Mouse (Mus musculus): Measurements from ENCODE around the gene Sema4d. TPM values are rescaled to one million over a fixed set of nuclear protein-coding genes. Genes with fewer than 3 reads are reported as not detected.

Sema4d gene
- total RNA-seq, 1 experiment from 2014 or later = 22.0 TPM

DNA sequence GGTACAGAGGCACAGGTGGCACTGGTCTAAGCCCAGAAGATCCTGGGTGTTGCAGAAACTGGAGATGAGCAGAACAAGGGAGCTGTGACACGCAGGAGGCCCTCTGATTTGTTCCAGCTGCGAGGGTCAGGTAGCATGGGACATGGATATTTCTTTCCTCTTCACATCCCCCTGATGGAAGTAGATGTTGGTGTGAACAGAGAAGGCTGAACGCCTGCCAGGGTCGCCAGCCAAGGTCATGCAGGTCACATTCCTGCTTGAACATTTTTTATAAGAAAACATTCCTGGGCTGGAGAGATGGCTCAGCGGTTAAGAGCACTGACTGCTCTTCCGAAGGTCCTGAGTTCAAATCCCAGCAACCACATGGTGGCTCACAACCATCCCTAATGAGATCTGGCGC, 66.2 kb downstream of the Sema4d start:
- DNase-seq = no peak

GRCm38 (mm10) chr13:51725926-51726574, 67.5 kb downstream of the Sema4d start:
- no peak for DNase-seq

GRCm38 (mm10) chr13:51725446-51725845, 68.1 kb downstream of the Sema4d start:
- no peak for DNase-seq

GRCm38 (mm10) chr13:51724566-51724965, 69.0 kb downstream of the Sema4d start:
- DNase-seq = no peak

DNA sequence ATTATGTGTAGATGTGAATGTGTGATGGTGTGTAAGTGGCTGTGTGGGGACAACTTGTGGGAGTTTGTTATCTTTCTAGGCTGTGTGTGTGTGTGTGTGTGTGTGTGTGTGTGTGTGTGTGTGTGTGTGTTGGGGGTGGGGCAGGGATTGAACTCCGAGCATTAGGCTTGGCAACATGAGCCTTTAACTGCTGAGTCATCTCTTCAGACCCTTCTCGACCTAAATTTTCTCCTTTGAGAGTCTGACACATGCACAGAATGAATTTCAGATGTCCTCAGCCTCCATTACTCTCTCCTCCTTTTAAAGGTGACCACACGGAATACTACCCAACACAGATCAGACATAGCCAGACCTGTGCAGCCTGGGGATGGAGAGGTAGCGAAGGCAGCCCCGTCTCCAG, 70.4 kb downstream of the Sema4d start:
- no peak for DNase-seq

- DNase-seq = no peak
These were observed 73.0 kb downstream of the Sema4d start for GRCm38 (mm10) chr13:51720556-51720955.

DNA sequence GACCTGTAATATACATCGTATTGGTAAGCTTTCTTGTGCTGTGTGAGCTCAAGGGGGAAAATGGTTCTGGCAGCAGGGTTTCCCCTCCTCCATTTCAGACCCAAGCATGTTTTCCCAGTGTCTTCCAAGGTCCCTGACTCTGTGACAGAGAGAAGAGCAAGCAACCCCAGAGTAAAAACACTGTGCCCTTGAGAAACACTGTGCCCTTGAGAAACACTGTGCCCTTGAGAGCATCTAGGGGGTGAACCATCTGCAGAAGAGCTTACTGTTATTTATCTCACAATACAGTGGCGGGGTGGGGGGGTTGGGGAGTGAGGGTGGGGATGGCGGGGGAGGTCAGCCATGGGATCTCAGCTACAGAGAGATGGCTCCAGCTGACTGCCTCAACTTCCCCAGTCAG, 74.3 kb downstream of the Sema4d start:
- no peak for DNase-seq

DNA sequence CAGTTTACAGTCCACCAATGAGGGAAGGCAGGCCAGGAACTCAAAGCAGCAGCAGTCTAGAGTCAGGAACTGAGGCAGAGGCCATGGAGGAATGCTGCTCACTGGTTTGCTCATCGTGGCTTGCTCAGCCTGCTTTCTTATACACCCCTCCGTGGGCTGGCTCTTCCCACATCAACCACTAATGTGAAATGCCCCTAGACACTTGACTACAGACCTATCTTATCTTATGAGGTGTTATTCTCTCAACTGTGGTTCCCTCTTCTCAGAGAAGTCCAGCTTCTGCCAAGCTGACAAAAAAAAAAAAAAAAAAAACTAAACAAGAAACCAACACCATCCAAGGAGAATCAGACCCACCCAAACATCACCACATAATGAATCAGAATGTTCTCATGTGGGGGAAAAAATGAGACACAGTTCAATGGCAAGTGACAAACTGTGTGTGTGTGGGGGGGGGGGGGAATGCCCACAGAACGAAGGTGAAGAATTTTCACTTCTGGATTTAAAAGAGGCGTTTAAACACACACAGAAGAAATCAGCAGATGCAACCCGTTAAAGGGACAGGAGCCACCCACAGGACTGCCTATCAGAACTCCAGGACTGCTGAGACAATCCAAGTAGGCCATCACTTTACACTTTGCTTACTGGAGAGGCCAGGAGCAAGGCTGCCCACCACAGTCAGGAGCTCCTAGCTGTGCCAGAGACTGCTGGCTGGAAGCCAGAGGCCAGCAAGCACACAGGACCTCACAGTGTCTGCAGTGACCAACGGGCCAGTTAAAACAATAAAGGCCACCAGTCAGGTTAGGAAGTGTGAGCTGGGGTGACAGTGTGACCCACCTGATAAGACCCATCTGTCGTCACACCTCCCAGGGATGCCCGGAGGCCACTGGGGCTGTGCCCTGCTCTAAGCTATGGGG, 76.9 kb downstream of the Sema4d start:
- peak; percentile 51 for DNase-seq

- no peak for DNase-seq
These were observed 81.5 kb downstream of the Sema4d start for GRCm38 (mm10) chr13:51712022-51712421.

DNA sequence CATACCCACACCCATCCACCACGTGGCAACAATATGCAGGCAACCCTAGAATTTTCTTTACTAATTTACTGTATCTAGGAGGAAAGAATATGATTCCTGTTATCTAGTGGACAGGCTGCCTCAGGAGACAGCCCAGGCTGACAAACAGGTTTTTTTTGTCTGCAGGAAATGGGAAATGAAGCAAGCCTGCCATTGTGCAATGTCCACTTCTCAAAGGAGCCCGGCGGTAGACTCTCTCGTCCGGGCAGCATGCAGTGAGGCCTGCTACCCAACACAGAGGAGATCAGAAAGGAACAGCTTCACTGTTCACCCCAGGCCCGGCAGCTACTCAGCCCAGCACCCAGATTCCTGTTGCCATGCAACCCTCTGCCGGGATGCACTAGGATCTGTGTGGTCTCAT, 82.8 kb downstream of the Sema4d start:
- DNase-seq = no peak

GRCm38 (mm10) chr13:51705882-51706854, 87.4 kb downstream of the Sema4d start:
- no peak for DNase-seq

DNA sequence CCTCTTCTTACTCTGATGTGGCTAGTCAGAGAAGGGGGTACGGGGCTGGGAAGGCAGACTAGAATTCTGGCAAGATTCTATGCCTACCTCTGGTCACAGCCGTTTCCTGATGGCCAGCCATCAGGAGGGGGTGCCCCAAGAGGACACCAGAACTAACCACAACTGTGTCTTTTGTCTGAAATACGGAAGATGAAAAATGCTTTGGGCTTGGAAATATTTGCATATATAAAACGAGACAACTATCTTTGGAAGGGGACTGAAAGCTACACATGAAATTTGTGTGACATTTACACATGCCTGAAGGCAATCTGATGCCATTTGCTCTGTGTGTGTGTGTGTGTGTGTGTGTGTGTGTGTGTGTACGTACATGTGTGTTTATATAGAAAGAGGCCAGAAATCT, 89.7 kb downstream of the Sema4d start:
- DNase-seq = no peak

DNA sequence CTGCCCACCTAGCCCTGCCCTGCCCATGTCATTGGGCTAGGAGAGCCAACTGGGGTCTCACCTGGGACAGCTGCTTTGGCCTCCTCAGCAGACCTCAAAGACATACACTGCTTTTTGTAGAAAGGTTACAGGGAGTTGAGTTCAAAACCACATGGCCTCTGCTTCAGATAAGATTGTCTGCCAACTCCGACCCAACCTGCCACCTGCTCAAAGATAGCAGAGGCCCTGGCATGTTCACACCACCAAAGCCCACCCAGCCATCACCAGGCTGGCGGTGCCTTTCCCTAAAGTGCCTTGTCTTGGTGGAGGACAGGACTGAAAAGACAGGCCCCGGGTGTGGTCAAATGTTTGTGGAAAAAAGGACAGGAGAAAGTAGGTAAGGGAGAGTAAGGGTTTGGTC, 95.2 kb downstream of the Sema4d start:
- DNase-seq = no peak

DNA sequence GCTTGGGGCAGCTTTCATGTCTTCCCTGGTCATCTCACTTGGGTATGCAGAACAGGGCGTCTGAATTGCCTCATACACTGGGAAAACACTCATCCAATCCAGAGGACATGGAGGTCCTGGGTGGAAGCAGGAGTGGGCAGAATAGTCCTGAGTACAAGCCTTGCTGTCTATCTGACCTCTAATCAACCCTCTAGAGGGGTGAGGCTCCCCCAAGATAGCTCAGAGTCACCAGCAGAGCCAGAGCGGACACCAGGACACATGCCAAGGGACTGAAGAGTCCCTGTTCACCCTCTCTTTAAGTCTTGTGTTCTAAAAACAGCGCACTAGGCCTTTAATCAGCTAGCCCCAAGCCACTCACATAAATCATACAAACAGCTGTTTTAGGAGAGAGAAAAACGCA, 95.7 kb downstream of the Sema4d start:
- no peak for DNase-seq

GRCm38 (mm10) chr13:51697455-51697854, 96.1 kb downstream of the Sema4d start:
- DNase-seq = no peak

- DNase-seq = no peak
These were observed 97.1 kb downstream of the Sema4d start for GRCm38 (mm10) chr13:51696481-51696880.

- DNase-seq = no peak
These were observed 104.9 kb downstream of the Sema4d start for GRCm38 (mm10) chr13:51688688-51689087.

DNA sequence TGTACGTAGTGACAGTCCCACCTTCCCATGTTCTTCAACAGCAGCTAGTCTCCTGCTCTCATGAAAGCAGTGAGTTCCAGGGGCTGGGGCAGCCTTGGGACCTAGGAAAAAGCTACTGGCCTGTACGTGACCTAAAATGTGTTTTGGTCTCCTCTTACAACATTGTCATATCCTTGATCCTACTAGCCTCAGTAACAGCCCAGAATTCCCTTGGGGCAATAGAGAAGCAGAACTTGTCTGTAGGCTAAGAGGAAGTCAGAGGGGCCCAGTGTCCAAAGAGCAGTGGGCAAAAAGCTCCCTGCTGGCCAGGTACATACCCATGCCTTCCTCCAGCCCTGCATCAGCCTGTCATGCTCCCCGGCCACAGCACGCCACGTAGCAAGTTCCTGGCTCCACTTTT, 106.6 kb downstream of the Sema4d start:
- no peak for DNase-seq

GRCm38 (mm10) chr13:51685290-51685966, 108.1 kb downstream of the Sema4d start:
- DNase-seq = no peak

GRCm38 (mm10) chr13:51681634-51682033, 111.9 kb downstream of the Sema4d start:
- DNase-seq = no peak

GRCm38 (mm10) chr13:51681076-51681475, 112.5 kb downstream of the Sema4d start:
- no peak for DNase-seq

- DNase-seq = no peak
These were observed 114.2 kb downstream of the Sema4d start for GRCm38 (mm10) chr13:51679332-51679731.
